Mouse (Mus musculus) cerebellum, adult (tissue): ENCODE data around the gene Cops7a.

Experiments
- ATAC-seq: cut with Nextera tagmentation; 2 replicates; pipeline ENCODE4 v1.9.2; 2017; ENCODE audit warnings: mild to moderate bottlenecking, moderate library complexity, mixed read lengths; ENCODE audit not compliant: insufficient number of reproducible peaks, low FRiP score, low TSS enrichment

Cops7a gene

DNA sequence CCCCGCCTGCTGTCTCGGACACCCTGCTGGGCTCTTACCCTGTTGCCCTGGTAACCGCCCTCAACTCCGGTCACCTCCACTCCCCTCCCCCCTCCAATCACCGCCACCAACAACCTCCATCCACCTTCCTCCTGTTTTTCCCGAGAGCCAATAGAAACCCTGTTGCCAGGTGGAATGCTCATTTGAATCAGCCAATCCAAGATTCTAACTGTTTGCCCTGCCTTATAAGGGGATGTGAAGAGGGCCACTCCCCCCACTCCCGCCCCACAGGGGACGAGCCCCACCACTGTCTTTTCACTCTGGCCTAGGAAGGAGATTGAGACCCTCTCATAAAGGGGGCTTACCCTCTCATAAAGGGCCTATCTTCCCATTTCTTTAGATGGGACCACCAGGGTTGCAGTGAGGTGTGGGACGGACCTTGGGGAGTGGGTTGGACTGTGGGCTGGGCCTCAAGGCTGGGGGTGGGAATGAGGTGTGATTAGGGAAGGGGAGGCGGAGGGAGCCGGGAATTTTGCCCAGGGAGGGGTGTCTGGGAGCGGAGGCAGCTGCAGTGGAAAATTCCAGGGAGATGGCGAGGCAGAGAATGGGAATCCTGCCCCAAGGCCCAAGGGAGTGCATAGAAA lies 45.5 kb downstream of the Cops7a start, which contains the start of gene Ptms:
Gene Ptms, minus strand, starts transcription at position 409 of the 623 bp plus-strand sequence.
- ATAC-seq = peak; percentile 77

DNA sequence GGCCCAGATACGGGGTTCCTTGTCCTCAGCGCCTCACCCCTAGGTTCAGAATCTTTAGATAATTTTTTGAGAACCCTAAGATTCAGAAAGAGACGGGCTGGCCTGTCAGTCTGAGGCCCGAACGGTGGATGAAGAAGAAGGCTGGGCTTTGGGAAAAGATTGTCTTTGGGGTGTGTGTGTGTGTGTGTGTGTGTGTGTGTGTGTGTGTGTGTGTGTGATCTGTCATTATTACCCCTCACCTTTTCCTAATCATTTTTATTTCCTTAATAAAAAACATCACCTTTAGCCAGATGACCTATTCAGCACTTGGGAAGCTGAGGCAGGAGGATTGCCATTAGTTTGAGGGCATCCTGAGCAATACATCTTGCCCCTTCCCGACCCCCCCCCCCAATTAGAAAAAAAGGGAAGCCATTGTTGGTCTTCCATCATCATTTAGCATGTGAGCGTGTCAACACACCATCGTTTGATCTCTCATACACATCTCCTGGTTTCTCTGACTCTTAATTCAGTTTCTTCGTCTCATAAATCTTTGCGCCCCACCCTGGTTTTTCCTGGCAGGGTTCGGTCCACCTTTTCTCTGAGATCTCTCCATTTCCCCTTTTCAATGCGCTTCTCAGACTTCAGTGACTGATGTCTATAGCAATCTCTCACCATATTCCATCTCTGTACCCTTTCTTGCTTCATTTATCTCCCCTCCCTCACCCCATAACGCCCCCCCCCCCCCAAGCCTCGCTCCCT lies 46.3 kb downstream of the Cops7a start:
- no peak for ATAC-seq

DNA sequence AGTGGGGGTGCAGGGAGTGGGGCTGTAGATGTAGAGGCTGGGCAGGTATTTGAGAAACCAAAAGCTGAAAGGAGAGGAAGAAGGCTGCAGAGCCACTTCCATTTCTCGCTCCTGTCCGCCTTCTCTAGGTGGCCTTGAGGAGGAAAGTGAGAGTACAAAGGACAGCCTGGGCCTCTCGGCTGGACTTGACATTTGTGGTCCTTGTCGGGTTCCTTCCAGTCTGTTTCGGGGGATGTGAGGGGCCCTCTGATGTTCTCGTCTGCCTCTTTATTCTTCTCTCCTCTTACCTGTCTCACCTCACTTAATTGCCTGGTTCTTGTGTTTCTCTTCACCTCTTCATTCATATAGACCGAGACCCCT lies 47.0 kb downstream of the Cops7a start:
- ATAC-seq = no peak

DNA sequence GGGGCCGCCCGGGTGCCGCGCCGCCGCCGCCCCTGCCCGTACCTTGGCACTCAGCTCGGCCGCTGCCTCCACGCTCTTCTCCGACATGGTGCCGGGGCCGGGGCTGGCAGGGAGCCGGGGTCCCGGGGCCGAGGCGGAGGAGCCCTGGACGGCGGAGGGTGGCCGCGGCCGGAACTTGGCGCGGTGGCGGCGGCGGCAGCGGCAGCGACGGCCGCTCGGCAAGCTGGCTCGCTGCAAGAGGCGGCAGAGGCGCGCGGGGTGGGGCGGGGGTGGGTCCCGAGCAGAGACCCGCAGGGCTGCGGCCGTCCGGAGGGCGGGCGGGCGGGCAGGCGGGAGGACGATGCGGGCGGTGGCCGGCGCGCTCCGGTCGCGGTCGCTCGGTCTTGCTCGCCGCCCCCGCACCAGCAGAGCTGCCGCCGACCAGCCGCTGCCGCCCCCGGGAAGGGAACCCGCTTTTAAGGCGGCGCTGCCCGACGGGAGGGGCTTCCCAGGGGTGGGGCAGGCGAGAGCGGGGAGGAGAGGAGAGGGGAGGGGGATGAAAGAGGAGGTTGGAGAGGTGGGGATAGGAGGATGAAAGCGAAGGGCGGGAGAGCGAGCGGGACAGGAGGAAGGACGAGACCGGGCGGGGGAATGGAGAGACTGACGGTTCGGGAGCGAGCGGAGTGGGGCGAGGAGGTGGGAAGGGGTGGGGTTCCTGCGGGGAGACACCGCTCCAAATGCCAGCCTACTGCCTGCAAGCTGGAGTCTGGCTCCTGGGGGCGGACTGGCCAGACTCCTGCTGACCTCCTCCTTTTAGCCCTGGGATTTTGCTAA lies 47.6 kb downstream of the Cops7a start:
- ATAC-seq = peak; percentile 62

DNA sequence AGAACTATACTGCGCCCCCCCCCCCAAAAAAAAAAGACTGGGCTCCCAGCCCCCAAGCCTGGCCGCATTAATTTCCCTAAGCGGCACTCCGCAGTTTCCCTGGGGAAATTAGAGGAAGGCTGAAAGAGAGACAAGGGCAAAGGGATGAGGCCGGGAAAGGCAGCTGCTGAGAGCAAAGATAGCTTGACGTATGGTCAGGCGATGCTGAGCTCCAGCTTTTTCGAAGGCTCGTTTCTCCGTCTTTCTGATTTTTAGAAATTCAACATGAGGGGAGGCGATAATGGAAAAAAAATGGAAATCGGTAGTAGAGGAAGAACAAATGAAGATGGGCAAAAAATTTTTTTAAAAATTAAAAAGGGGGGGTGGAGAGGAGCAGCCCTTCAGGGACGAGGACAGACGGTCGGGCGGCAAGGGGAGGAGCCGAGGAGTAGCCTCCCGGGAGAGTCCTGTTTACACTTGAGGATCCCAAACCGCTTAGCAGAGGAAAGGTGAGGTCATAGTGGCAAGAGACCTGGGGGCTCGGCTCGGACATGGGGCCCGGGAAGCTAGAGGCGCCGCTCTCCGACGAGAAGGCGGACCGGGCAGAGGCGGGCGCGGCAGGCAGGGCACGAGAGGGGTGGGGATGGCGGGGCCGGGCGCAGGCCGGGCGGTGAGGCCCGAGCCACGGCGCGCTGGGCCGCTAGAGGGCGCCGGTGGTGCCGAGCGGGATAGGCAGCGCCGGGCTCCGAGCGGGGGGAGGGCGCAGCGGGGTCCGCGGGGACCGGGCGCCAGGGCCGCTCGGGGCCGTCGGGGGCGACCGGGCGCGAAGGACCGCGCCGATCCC lies 48.4 kb downstream of the Cops7a start:
- ATAC-seq = peak; percentile 36; the same call in 1 of the 2 replicates

DNA sequence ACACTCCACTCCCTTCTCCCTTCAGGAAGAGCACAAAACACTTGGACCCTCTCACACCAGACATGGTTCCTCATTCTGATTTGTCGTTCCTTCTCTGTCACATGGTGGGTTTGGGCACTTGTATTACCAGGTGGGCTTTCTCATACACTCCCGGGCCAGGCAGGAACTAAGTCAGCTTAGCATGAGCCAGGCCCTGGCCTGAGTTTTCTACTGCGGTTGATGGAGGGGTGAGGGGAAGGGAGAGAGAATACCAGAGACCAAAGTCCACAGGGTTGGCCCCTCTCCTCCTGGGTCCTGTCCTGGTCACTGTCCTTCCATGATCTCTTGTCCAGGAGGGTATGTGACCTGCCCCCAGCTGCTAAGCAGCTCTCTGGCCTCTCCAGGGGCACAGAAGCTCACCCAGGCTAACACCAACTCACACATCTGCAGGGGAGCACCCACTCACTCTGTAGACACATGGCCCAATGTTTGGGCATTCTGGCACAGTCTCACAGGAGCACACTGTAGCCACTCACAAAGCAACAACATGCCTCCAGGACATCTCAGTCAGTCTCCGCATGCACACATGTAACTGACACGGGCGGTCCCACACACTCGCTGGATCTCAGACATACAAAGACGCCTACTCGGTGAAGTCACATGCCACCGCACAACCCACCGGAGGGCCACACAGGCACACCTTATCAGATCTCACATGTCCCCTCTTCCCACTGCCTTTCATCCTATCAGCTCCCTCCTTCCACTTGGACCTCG lies 49.2 kb downstream of the Cops7a start:
- ATAC-seq = no peak

DNA sequence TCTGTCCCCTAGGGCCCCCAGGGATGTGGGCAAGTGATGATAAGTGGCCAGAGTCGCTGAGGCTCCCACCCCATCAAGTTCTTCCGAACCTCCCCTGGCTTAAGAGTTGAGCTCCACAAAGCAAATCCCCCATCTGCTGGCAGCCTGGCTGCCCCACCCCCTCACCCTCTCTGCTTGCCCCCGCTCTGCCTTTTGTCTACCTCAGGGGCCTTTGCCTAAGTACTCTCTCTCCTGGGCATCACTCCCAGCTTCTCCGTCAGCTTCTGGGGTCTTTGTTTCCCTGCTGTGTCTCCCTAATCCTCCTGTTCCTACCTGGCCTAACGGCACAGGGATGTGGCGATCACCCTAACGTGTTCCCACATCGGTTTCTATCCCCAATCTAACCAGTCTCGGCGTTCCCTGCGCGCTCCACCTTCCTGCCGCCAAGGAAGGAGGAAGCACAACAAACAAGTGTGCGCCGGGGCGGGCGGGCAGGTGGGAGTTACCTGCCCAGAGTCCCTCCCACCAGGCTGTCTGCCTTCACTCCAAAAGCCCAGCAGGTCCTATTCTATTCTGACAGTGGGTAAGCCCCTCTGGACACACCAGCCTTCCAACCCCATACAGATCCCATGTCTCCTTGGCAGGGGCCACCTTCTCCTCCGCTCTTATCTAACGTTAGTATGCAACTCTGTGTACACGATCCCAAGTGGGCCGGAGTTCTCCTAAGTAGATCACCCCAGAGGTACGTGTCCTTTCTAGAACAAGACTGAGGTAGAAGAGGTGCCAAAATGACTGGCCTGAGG lies 50.0 kb downstream of the Cops7a start:
- ATAC-seq = no peak

DNA sequence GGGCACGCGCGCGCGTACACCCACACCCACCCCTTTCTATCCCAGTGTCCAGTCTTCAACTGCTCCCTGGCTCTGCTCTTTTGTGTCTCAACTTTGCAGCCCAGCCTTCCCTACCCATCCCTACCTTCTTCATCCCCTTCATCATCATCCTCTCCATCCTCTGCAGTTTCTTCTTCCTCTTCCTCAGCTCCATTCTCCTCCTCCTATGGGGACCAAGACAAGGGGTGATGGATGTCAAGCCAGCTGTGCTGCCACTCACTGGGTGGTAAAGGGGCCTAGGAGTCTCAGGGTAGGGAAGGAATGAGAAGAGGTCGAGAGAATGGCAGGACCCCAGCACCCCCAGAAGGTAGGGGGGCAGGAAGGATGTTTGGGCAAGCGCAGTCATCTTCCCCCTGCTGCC lies 50.8 kb downstream of the Cops7a start:
- no peak for ATAC-seq

DNA sequence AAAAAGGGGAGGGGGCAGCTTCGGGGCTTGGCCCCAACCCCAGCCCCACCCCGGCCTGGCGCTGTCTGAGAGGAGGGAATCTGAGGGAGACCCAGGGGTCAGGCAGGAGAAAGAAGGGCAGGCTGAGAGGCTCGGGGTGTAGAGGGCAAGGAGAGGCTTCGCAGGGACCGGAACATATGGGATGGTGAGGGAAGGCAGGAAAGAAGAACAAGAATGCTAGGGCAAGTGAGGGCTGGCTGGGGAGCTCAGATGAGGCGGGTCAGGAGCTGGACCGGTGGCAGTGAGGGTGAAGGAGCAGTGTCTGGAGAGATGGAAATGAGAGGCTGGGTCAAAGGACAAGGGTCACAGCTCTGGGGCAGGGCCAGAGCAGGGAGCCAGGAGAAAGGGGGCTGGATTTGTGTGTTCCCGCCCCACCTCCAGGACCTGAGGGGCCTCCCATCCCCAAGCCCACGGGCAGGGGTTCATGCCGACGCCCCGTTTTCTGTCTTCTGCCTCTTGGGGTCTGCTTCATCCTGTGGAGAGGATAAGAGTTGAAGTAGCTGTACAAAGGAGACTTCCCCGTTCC lies 51.5 kb downstream of the Cops7a start:
- ATAC-seq = no peak

DNA sequence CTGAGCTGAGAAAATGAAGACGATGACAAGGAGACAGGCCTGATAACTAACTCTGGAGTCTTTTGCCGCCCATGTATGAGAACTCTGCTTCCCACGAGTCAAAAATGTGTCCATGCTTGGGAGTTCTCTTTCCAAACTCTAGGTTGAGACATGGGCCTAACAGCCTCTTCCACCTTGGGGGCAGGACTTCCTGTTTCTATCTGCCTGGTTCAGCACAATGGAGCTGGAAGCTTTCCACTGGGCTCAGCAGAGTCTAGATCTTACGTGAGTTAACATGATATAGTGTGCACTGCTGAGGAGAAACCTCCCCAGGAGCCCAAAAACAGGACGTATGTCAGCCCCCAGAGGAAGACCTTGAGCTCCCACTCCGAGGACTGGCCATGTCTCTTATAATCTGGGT lies 52.1 kb downstream of the Cops7a start:
- no peak for ATAC-seq

DNA sequence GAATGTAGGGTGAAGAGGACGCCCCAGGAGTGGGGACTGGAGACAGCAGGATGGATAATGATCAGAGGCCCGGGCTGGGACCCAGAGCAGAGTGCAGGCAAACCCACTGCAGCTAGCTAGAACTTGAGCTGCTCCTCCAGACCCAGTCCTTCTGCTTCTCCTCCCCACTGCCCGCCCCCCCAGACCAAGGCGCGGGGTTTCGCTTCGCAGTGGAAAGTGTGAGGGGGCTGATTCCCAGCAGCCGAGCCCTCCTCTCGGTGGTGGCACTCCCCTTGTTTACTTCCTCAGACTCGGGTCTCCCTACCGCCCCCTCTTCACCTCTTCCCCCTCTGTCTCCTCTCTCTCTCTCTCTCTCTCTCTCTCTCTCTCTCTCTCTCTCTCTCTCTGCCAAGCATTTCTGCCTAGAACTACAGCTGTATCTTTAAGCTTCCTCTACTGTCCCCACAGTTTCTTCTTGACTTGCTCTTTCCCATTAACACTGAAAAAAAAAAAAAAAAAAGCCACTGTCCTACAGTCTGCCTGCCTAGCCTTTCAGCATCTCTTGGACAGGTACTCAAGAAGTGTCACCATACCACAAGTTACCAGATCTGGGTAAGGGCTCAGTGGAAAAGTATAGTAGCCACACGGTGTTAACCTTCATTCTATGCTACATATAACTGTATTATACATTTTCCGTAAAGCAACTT lies 53.7 kb downstream of the Cops7a start, which contains the start of gene Lag3:
Gene Lag3, minus strand, starts transcription at position 173 of the 686 bp plus-strand sequence.
- no peak for ATAC-seq

DNA sequence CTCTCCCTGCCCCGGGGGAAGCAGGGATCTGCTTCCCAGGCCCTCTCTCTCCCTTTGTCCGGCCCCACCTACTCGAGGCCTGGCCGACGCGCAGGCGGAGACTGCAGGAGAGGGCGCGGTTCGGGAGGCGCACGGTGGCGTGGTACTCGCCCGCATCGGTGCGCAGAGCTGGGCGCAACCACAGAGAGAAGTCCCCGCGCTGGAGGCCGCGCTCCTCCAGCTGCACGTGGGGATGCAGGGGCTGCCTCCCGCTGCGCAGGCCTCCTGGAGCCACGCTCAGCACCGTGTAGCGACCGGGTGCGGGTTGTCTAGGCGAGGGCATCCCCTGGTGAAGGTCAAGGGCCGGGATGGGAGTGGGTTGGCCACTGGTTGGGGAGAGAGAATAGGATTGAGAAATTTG lies 55.3 kb downstream of the Cops7a start:
- ATAC-seq = no peak
